20 mouse cellular contexts compared by ENCODE assay signal in the genomic region with DNA sequence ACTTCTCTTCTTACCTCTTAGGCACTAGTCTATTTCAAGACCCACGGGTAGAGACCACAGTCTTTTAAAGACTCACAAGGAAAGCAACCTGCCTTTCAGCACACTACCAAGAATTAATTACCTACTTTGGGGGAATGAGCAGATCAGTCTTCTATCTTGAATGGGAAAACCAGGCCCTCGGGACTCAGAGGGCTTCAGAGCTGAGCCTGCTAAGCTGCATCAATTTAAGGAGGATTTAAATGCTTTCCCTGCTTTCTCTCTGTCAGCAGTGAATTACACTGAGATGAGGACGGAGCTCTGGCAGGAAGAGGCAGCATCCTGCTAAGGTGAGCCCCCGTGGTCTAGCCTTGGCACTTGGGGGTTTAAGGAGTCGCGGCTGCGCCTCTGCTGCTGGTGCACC.
DNase-seq lines count a peak whose midpoint lies in the region; ATAC-seq lines count a peak whose summit lies in the region.
"Had no signal": no experiment of that assay in that cellular context is flagged by ENCODE, and none has a peak within 500 bp of the region (broad histone marks: within the 10 kb centered on the region; RNA-seq: fewer than 3 reads in every experiment).

No protein-coding gene starts in this region.

- ATAC-seq in midbrain, embryonic 11.5 days (ENCODE audit: low FRiP score) = no peak
- ATAC-seq in midbrain, embryonic 14.5 days (ENCODE audit: low FRiP score, low TSS enrichment) = 0 out of 2 replicates have a peak, but pooled peaks have one; percentile 43
- no peak for ATAC-seq in kidney, embryonic 15.5 days (replicated peaks; ENCODE audit: low FRiP score)
- ATAC-seq: activated CD4-positive, CD25-positive, alpha-beta regulatory T cell, adult 4 months; forebrain, embryonic 14.5 days; Patski had no signal

- no peaks in the 10 kb centered on the region for H3K4me1 ChIP-seq in midbrain, embryonic 11.5 days (ENCODE audit: control insufficient read depth, insufficient read depth, low read length)
- H3K4me1 ChIP-seq in midbrain, embryonic 10.5 days = no peaks in the 10 kb centered on the region
- H3K4me1 ChIP-seq in midbrain, embryonic 14.5 days (ENCODE audit: control insufficient read depth, insufficient read depth, low read length) = no peaks in the 10 kb centered on the region
- H3K4me1 ChIP-seq in kidney, embryonic 15.5 days = no peaks in the 10 kb centered on the region
- H3K4me1 ChIP-seq: embryonic facial prominence, embryonic 13.5 days; heart, embryonic 10.5 days had no signal

- no peaks in the 10 kb centered on the region for H3K9me3 ChIP-seq in midbrain, embryonic 11.5 days (ENCODE audit: control insufficient read depth, low read length)
- H3K9me3 ChIP-seq in midbrain, embryonic 10.5 days (replicated peaks) = no peaks in the 10 kb centered on the region
- no peaks in the 10 kb centered on the region for H3K9me3 ChIP-seq in midbrain, embryonic 14.5 days (ENCODE audit: control insufficient read depth, low read length)
- H3K9me3 ChIP-seq in kidney, embryonic 15.5 days (replicated peaks) = no peaks in the 10 kb centered on the region
- H3K9me3 ChIP-seq: embryonic facial prominence, embryonic 13.5 days; heart, embryonic 10.5 days had no signal

- no peak overlapping the region for H3K9ac ChIP-seq in midbrain, embryonic 11.5 days (ENCODE audit: low read length)
- no peak overlapping the region for H3K9ac ChIP-seq in midbrain, embryonic 14.5 days (replicated peaks; ENCODE audit: low read length)
- H3K9ac ChIP-seq in kidney, embryonic 15.5 days = no peak overlapping the region
- H3K9ac ChIP-seq: embryonic facial prominence, embryonic 13.5 days had no signal

- H3K4me2 ChIP-seq in midbrain, embryonic 11.5 days = no peak overlapping the region
- no peak overlapping the region for H3K4me2 ChIP-seq in midbrain, embryonic 14.5 days (ENCODE audit: low read length)
- H3K4me2 ChIP-seq in kidney, embryonic 15.5 days = no peak overlapping the region
- H3K4me2 ChIP-seq: embryonic facial prominence, embryonic 13.5 days had no signal

- peak; percentile 71 for DNase-seq in heart, adult 11 months
- no peak for DNase-seq in heart, postnatal 4 days
- DNase-seq in midbrain, embryonic 11.5 days (ENCODE audit: low spot score, missing footprints) = peak; percentile 77
- DNase-seq in midbrain, embryonic 10.5 days (ENCODE audit: low spot score) = no peak
- DNase-seq in midbrain, embryonic 14.5 days = peak; percentile 66
- no peak for DNase-seq in layer of hippocampus, adult 11-12 months (ENCODE audit: low spot score)
- DNase-seq in ovary, postnatal 14 days (ENCODE audit: low spot score) = no peak
- DNase-seq: adrenal gland, postnatal 14 days; cerebellum, adult 18-20 months; cerebellum, adult 9-11 months; cerebellum, postnatal 36 days; gastrocnemius, postnatal 36 days; heart, adult 18-20 months; heart, postnatal 10 days had no signal

- H3K4me3 ChIP-seq in midbrain, embryonic 11.5 days (ENCODE audit: low read depth, low read length) = no peak overlapping the region
- H3K4me3 ChIP-seq in midbrain, embryonic 10.5 days = no peak overlapping the region
- H3K4me3 ChIP-seq in midbrain, embryonic 14.5 days (replicated peaks; ENCODE audit: low read depth, low read length) = no peak overlapping the region
- H3K4me3 ChIP-seq in kidney, embryonic 15.5 days (replicated peaks) = no peak overlapping the region
- H3K4me3 ChIP-seq: embryonic facial prominence, embryonic 13.5 days; heart, embryonic 10.5 days had no signal

- no peaks in the 10 kb centered on the region for H3K27me3 ChIP-seq in midbrain, embryonic 11.5 days (ENCODE audit: control insufficient read depth, insufficient read depth, low read length)
- no peaks in the 10 kb centered on the region for H3K27me3 ChIP-seq in midbrain, embryonic 10.5 days (ENCODE audit: low read depth, poor library complexity, severe bottlenecking)
- H3K27me3 ChIP-seq in midbrain, embryonic 14.5 days (ENCODE audit: control insufficient read depth, insufficient read depth, low read length) = no peaks in the 10 kb centered on the region
- H3K27me3 ChIP-seq in kidney, embryonic 15.5 days = no peaks in the 10 kb centered on the region
- H3K27me3 ChIP-seq: embryonic facial prominence, embryonic 13.5 days had no signal

- 77% methylated on average over 7 of the region's 7 CpGs for WGBS in midbrain, embryonic 11.5 days
- WGBS in midbrain, embryonic 10.5 days = 78% methylated on average over 7 of the region's 7 CpGs
- 70% methylated on average over 7 of the region's 7 CpGs for WGBS in midbrain, embryonic 14.5 days
- 85% methylated on average over 7 of the region's 7 CpGs for WGBS in kidney, embryonic 15.5 days

- H3K27ac ChIP-seq in midbrain, embryonic 11.5 days (ENCODE audit: low read depth, low read length) = no peak overlapping the region
- no peak overlapping the region for H3K27ac ChIP-seq in midbrain, embryonic 10.5 days (replicated peaks)
- H3K27ac ChIP-seq in midbrain, embryonic 14.5 days (replicated peaks; ENCODE audit: low read depth, low read length) = no peak overlapping the region
- no peak overlapping the region for H3K27ac ChIP-seq in kidney, embryonic 15.5 days
- H3K27ac ChIP-seq: embryonic facial prominence, embryonic 13.5 days; heart, embryonic 10.5 days had no signal

- H3K36me3 ChIP-seq in midbrain, embryonic 11.5 days (ENCODE audit: control insufficient read depth, insufficient read depth, low read length) = no peaks in the 10 kb centered on the region
- H3K36me3 ChIP-seq in midbrain, embryonic 10.5 days = no peaks in the 10 kb centered on the region
- H3K36me3 ChIP-seq in midbrain, embryonic 14.5 days (ENCODE audit: control insufficient read depth, insufficient read depth, low read length) = no peaks in the 10 kb centered on the region
- H3K36me3 ChIP-seq in kidney, embryonic 15.5 days = no peaks in the 10 kb centered on the region
- H3K36me3 ChIP-seq: embryonic facial prominence, embryonic 13.5 days; heart, embryonic 10.5 days had no signal

Comparison
In these comparisons a context has a peak if more than half of its experiments do, and no peak if none do; other contexts are left out.
1. DNase-seq: peak in heart, adult 11 months (single experiment), midbrain, embryonic 11.5 days (single experiment) and midbrain, embryonic 14.5 days (single experiment); none in heart, postnatal 4 days (single experiment), midbrain, embryonic 10.5 days (single experiment), layer of hippocampus, adult 11-12 months (single experiment) and ovary, postnatal 14 days (single experiment).